ENCODE assay signal across 17 mouse cellular contexts in the genomic region with DNA sequence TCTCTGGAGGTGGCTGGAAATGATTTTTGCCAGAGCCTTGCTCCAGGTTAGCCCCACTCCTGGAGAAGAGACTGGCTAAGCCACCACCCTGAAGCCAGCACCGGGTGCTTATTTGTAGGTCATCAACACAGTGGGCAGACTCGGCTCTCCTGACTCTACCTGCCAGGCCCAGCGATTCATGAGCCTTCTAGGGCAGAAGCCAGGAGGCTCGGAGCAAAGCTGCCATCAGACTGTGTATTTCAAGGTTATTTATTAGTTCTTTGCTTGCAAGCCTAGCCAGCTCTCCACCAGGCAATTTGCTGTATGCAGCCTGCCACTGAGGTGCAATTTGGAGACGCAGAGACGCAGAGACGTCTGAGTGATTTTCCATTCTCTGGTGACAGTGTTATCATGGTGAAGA.
DNase-seq lines count a peak whose midpoint lies in the region; ATAC-seq lines count a peak whose summit lies in the region.
"Had no signal": no experiment of that assay in that cellular context is flagged by ENCODE, and none has a peak within 500 bp of the region (broad histone marks: within the 10 kb centered on the region; RNA-seq: fewer than 3 reads in every experiment).

No protein-coding gene starts in this region.

- H3K9me3 ChIP-seq in forebrain, embryonic 13.5 days (replicated peaks): no peaks in the 10 kb centered on the region
- no peaks in the 10 kb centered on the region for H3K9me3 ChIP-seq in forebrain, embryonic 14.5 days (replicated peaks; ENCODE audit: control insufficient read depth, low read length)
- no peaks in the 10 kb centered on the region for H3K9me3 ChIP-seq in hindbrain, embryonic 15.5 days
- H3K9me3 ChIP-seq in limb, embryonic 10.5 days (replicated peaks): no peaks in the 10 kb centered on the region
- H3K9me3 ChIP-seq: embryonic facial prominence, embryonic 12.5 days; G1E; lung, embryonic 15.5 days had no signal

- H3K4me3 ChIP-seq in forebrain, embryonic 13.5 days: no peak overlapping the region
- no peak overlapping the region for H3K4me3 ChIP-seq in forebrain, embryonic 14.5 days (ENCODE audit: low read depth, low read length)
- no peak overlapping the region for H3K4me3 ChIP-seq in hindbrain, embryonic 15.5 days
- H3K4me3 ChIP-seq in limb, embryonic 10.5 days: no peak overlapping the region
- H3K4me3 ChIP-seq: embryonic facial prominence, embryonic 12.5 days; heart, adult 2 months; lung, embryonic 15.5 days had no signal

- ATAC-seq in forebrain, embryonic 13.5 days: no peak
- ATAC-seq in forebrain, embryonic 14.5 days: no peak
- no peak for ATAC-seq in hindbrain, embryonic 15.5 days (ENCODE audit: low FRiP score, low read depth)
- ATAC-seq in frontal cortex, adult (ENCODE audit: low TSS enrichment): no peak
- ATAC-seq: intestine, postnatal 0 days had no signal

- 83% methylated on average over 7 of the region's 7 CpGs for WGBS in forebrain, embryonic 13.5 days
- WGBS in forebrain, embryonic 14.5 days: 85% methylated on average over 7 of the region's 7 CpGs
- WGBS in hindbrain, embryonic 15.5 days: 46% methylated on average over 7 of the region's 7 CpGs
- WGBS in limb, embryonic 10.5 days: 64% methylated on average over 7 of the region's 7 CpGs

- H3K4me1 ChIP-seq in forebrain, embryonic 13.5 days: peaks cover 12% of the 10 kb centered on the region
- peaks cover 9% of the 10 kb centered on the region for H3K4me1 ChIP-seq in forebrain, embryonic 14.5 days (ENCODE audit: control insufficient read depth, insufficient read depth, low read length)
- peaks cover 41% of the 10 kb centered on the region for H3K4me1 ChIP-seq in hindbrain, embryonic 15.5 days (replicated peaks)
- no peaks in the 10 kb centered on the region for H3K4me1 ChIP-seq in limb, embryonic 10.5 days
- H3K4me1 ChIP-seq: embryonic facial prominence, embryonic 12.5 days; lung, embryonic 15.5 days had no signal

- no peak overlapping the region for H3K4me2 ChIP-seq in forebrain, embryonic 13.5 days
- H3K4me2 ChIP-seq in forebrain, embryonic 14.5 days (ENCODE audit: low read length): no peak overlapping the region
- no peak overlapping the region for H3K4me2 ChIP-seq in hindbrain, embryonic 15.5 days
- H3K4me2 ChIP-seq: embryonic facial prominence, embryonic 12.5 days; lung, embryonic 15.5 days had no signal

- peaks cover 28% of the 10 kb centered on the region for H3K27me3 ChIP-seq in forebrain, embryonic 13.5 days
- no peaks in the 10 kb centered on the region; the same call in 1 of the 2 replicates for H3K27me3 ChIP-seq in forebrain, embryonic 14.5 days (replicated peaks; ENCODE audit: control insufficient read depth, insufficient read depth, low read length)
- no peaks in the 10 kb centered on the region for H3K27me3 ChIP-seq in hindbrain, embryonic 15.5 days
- no peaks in the 10 kb centered on the region for H3K27me3 ChIP-seq in limb, embryonic 10.5 days (ENCODE audit: low read depth, poor library complexity, severe bottlenecking)
- H3K27me3 ChIP-seq: embryonic facial prominence, embryonic 12.5 days; lung, embryonic 15.5 days had no signal

- no peak overlapping the region for H3K9ac ChIP-seq in forebrain, embryonic 13.5 days
- H3K9ac ChIP-seq in forebrain, embryonic 14.5 days (ENCODE audit: low read length): no peak overlapping the region
- H3K9ac ChIP-seq in hindbrain, embryonic 15.5 days: no peak overlapping the region
- H3K9ac ChIP-seq: embryonic facial prominence, embryonic 12.5 days; lung, embryonic 15.5 days had no signal

- DNase-seq in forebrain, embryonic 14.5 days (ENCODE audit: low spot score): no peak
- peak; percentile 33 to 47 for DNase-seq in adrenal gland, postnatal 36 days
- peak; percentile 66 for DNase-seq in cerebellum, adult 9-10 months
- DNase-seq in limb, embryonic 10.5 days (ENCODE audit: low spot score): no peak
- no peak for DNase-seq in layer of hippocampus, adult 8-10 months (ENCODE audit: low spot score in 2 of 2)
- DNase-seq: heart, adult 2 months; heart, postnatal 10 days; kidney, postnatal 36 days; right cerebral cortex, postnatal 4 days; thymus, postnatal 14 days had no signal

- no peaks in the 10 kb centered on the region for H3K36me3 ChIP-seq in forebrain, embryonic 13.5 days (ENCODE audit: poor library complexity, severe bottlenecking)
- no peaks in the 10 kb centered on the region for H3K36me3 ChIP-seq in forebrain, embryonic 14.5 days (ENCODE audit: control insufficient read depth, insufficient read depth, low read length)
- H3K36me3 ChIP-seq in hindbrain, embryonic 15.5 days: no peaks in the 10 kb centered on the region
- H3K36me3 ChIP-seq in limb, embryonic 10.5 days: no peaks in the 10 kb centered on the region
- H3K36me3 ChIP-seq: embryonic facial prominence, embryonic 12.5 days; G1E; lung, embryonic 15.5 days had no signal

- peak overlapping the region; percentile 45; the same call in 1 of the 2 replicates for H3K27ac ChIP-seq in forebrain, embryonic 13.5 days
- H3K27ac ChIP-seq in forebrain, embryonic 14.5 days (ENCODE audit: low read depth, low read length): no peak overlapping the region
- peak overlapping the region; percentile 76 for H3K27ac ChIP-seq in hindbrain, embryonic 15.5 days (replicated peaks)
- H3K27ac ChIP-seq in limb, embryonic 10.5 days: no peak overlapping the region
- H3K27ac ChIP-seq: embryonic facial prominence, embryonic 12.5 days; heart, adult 2 months; lung, embryonic 15.5 days had no signal

Comparison
In these comparisons a context has a peak if more than half of its experiments do, and no peak if none do; other contexts are left out.
1. H3K27ac ChIP-seq: peak in forebrain, embryonic 13.5 days (single experiment) and hindbrain, embryonic 15.5 days (single experiment); none in forebrain, embryonic 14.5 days (single experiment) and limb, embryonic 10.5 days (single experiment).
2. DNase-seq: peak in adrenal gland, postnatal 36 days (2 of 2) and cerebellum, adult 9-10 months (single experiment); none in forebrain, embryonic 14.5 days (single experiment), limb, embryonic 10.5 days (single experiment) and layer of hippocampus, adult 8-10 months (0 of 2).